Mouse (Mus musculus): ENCODE data around the gene E130308A19Rik. TPM values are rescaled to one million over a fixed set of nuclear protein-coding genes. Genes with fewer than 3 reads are reported as not detected.

E130308A19Rik gene
- polyA plus RNA-seq, 1 experiment from 2014 or later, result 13.7 TPM

DNA sequence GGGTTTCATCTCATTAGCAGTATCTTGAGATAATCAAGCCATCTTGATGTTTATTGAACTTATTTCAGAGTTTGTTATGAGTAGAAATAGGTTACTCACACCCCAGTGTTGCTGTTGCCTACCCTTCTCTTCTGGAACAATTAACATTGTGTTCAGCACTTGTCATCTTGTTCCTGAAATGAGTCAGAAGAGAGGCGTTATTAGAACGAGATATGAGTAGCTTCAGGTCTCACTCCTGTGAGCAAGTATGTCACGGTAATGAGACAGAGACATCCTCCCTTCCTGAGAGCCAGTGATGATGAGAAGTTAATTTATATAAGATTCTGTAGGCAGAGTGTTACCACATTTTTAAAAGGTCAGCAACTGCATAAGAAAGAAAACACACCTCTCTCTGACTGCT lies 56.5 kb downstream of the E130308A19Rik start:
- DNase-seq (ENCODE audit: low spot score), result no peak

DNA sequence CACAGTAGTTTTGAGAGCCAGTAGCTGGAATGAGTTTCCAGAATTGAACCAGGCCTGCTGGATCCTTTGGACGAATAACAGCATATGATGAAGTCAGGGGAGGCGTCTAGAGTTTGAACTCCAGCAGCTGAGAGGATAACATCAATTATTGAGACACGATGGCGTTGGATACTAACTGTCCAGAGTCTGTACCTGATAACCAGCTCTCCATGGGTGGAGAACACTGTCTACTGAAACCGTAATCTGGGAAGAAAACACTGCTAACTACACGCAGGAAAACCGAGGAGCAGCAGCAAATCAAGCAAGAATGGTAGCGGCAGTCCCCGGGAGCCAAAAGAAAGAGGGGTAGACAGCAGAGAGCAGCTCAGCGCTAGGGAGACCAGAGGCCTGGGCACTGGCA lies 56.9 kb downstream of the E130308A19Rik start:
- no peak for DNase-seq (ENCODE audit: low spot score)

DNA sequence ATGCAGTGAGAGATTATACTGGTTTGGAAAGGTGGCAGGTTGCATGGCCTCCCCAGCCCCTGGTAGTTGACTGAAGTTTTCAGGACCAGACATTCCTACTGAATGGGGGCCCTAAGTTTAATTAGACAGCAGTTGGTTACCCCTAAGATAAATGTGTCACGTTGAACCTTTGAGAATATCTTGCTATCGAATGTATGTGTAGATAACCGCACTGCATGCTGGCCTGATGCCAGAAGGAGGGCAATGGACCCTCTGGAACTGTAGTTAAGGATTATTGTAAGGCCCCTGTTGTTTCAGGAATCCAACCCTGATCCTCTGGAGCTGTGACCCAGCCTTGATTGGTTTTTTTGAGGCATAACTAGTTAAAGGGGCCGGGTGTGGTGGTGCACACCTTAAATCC lies 58.3 kb downstream of the E130308A19Rik start:
- no peak for DNase-seq (ENCODE audit: low spot score)

DNA sequence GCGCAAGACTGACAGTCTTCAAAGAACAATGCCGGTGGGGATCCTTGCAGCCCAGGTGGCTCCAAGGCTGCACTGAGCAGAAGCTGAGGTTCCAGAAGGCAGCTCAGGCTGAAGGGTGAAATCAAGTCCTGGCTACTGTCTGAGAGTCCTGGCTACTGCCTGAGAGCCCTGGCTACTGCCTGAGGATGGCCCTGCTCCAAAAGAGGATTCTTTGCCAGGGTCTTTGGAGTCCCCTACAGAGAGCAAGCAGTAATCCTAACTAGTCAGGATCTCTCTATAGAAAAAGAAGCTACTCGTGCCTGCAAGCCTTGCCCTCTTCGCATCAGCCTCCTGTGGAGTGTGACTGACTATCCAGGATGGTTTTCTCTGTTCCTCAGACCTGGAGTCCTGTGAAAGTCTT lies 60.7 kb downstream of the E130308A19Rik start:
- no peak for DNase-seq (ENCODE audit: low spot score)

DNA sequence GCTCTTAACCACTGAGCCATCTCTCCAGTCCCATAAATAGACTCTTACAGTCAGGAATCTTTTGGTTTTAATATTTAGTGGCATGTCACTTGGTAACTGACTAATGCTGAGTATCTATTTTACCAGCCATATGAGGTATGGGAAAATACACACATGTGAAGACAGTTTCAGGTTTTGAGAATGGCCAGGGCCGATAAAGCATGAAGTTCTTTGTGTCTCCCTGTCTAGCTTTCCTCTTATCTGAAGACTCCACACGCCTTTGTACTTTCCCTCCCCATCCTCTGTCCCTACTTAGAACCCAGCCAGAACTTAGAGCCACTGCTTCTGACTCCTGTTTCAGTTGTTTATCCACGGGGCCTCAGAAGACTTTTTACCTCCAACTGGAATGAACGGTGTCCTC lies 63.0 kb downstream of the E130308A19Rik start:
- DNase-seq (ENCODE audit: low spot score), result no peak

DNA sequence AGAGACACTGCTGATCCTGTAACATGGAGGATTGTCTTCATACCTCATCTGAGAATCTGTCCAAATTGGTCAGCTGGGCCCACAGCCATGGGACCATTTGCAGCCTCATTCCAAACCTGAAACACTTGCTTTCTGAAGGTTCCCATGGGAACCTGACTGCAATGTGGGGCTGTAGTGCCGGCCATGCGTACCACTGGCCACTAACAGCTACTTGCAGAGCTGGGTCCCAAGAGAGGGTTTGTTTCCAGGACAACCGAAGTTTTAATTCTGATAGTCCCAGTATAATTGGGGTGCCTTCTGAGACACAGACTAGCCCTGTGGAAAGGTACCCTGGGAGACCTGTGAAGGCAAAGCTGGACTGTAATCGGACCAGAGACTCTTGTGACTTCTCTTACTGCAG lies 64.1 kb downstream of the E130308A19Rik start:
- DNase-seq (ENCODE audit: low spot score), result no peak

DNA sequence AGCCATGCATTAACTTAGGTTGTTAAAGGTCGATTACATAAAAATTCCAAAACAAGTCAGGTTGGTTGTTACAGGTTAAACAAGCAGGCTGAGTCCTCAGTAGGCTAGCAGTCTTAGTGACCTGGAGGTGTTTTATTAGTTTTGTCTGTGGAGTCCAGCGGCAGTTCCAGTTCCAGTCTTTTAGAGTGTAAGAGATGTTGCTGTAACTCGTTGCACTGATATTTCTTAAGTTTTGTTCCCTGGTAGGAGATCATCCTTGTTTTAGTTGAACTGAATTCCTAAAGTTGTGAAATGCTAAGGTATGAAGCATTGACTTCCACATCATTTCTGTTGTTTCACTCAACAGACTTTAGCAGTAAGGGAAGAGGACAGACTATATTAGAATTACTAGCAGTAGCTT lies 70.8 kb downstream of the E130308A19Rik start:
- no peak for DNase-seq (ENCODE audit: low spot score)

DNA sequence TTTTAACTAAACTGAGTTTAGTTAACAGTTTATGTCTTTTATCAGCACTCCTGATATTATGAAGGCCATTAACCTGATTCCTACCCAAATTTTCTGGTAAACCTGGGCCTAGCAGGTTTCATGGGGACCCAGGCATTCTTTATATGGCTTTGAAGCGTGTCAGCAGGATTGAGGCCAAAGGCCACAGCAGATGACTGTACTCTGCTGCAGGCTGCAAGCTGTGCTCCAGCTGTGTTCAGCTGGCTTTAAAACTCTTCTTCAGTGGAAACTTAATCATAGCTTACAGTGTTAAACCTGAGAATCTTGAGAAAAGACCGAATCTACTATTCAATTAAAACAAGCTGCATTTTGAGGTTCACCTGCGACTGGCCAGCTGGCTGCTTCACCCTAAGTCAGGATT lies 71.9 kb downstream of the E130308A19Rik start:
- no peak for DNase-seq (ENCODE audit: low spot score)

DNA sequence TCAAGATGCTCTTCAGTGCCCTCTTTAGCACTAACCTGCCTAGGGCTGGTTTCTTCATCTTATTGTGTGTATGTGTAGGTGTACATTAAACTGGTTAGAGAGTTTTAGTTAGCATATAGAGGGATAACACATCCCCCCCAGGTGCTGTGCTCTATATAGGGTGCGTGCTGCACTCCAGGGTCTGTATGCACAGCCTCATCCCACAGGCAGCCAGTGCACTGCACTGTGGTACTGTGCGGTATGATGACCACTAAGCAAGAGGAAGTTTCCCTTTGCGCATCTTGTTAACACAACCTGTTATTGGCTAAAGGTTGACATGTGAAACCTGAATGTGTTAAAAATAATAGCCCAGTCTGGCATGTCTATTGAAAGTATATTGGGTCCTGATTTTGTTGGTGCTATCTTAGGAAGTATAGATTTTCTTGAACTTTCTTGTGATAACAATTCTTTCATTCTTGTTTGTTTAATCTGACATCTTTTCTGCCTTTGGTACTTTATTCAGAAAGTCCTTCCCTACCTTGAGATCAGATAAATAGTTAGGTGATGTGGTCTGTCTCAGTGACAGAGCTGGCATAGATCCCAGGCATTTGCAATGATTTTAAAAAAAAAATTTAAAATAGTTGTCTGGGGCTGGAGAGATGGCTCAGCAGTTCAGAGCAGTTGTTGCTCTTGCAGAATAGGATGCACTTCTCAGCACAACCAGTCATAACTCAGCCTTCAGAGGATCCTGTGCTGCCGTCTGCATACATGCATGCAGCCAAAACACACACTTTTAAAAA lies 73.2 kb downstream of the E130308A19Rik start:
- DNase-seq (ENCODE audit: low spot score), result no peak

DNA sequence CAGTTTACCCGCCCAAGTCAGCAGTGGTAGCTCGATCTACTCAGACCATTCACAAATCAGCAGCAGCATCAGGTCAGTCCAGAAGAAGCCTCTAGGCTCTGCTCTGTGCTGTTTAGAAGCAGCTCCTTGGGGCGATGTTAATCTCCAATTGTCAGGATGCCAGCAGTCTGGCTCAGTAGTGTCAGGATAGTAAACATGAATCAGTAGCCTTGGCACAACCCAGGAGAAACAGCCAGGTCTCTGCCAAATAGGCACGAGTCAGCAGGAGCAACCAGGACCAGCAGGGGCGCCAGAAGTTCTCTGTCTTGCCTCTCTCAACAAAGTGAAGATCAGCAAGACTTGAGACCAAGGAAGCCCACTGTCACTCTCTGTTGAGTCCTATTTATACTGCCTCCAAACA lies 83.3 kb downstream of the E130308A19Rik start:
- DNase-seq (ENCODE audit: low spot score), result no peak

DNA sequence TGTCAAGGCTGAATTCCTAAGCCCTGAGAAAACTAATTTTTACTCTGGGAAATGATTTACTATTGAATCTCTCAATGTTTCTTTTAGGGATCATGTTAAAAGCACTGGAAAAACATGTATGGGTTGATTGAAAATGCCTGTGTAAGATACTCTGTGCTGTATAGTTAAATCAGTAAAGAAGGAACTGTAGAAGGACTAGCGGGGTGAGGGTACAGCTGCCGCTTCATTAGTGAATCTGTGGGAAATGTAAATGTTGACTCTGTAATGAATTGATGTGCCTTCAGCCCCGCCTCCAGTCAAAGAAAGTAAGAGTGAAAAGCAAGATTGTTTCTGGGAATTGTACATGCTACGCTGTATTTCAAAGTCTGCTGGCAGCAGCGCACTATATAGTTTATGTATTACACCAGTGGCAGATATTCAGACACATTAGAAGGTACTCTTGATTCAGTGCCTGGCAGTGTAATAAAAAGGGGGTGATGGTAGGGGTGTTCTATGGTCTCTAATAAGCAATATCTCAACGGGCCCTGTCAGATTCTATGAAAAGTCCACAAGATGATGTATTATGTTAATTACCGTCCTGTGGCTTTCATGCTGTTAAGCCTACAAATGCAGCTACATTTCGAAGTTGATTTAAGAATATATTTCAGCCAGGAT lies 84.9 kb downstream of the E130308A19Rik start:
- DNase-seq (ENCODE audit: low spot score), result no peak

DNA sequence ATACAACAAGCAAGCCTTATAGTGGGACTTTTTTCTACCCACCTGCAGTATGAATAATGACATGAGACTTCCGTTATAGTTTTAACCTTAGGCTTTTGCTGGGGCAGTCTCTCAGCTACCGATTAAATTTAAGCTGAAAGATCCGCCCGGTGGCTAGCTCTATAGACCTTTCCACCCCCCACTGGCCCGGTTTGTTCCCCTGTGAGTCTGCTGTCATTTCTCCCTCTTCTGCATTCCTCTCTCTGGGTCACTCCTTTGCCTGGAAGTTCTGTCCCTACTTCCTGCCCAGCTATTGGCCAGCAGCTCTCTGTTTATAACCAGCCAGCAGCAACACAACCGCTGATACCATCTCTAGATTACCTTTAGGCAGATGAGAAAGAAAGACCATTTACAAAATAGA lies 86.4 kb downstream of the E130308A19Rik start:
- no peak for DNase-seq (ENCODE audit: low spot score)

DNA sequence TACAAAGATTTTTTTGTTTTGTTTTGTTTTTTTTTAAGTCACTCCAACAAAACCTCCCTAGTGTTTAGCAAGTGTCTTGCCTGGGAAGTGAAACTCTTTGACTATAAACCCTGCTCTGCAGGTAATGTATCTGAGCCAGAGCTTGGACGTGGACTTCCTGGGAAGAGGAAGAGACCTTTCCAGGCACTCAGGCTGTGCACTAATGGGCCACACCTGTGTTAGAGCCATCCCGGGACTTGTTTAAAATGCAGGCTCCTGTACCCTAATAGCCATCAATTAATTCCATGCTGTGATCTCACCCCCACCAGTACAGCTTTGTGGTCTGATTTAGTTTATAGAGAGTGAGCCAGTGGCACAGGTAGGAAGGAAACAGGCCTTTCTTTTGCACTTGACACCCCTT lies 86.9 kb downstream of the E130308A19Rik start:
- DNase-seq (ENCODE audit: low spot score), result no peak

DNA sequence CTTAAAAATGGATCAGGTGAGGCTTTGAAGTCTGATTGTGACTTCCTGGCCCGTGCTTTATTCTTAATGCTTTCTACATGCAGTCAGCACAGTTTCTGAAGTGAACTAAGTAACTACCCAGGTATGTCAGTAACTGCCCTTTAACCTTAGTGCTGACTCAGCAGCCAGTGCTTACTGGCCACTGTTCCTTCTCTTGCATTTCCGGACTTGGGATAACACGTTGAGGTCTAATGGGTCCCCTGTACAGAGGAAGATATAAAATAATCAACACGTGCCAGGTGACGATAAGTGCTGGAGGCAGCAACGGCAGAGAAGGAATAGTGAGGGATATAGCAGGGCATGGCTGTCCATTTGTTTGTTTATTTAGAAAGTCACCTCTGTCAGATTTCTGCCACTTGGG lies 88.5 kb downstream of the E130308A19Rik start:
- DNase-seq (ENCODE audit: low spot score), result no peak

DNA sequence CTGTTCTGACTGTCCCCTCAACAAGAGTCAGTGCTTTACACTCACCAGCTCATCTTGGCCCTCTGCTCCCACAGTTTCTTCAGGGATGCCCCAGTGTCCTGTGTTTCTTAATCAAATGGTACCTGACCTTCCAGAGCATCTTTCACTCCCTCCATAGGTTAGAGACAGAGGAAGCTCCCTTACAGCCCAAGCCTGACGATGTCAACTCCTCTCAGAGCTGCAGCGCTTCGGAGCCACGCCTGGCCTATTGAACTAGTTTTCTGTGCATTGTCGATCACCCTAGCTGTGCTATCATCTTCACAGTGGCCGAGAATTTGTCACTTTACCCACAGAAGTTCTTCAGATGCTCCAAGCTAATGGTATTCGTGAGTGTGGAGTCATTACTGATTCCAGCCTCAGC lies 88.9 kb downstream of the E130308A19Rik start:
- DNase-seq (ENCODE audit: low spot score), result no peak

DNA sequence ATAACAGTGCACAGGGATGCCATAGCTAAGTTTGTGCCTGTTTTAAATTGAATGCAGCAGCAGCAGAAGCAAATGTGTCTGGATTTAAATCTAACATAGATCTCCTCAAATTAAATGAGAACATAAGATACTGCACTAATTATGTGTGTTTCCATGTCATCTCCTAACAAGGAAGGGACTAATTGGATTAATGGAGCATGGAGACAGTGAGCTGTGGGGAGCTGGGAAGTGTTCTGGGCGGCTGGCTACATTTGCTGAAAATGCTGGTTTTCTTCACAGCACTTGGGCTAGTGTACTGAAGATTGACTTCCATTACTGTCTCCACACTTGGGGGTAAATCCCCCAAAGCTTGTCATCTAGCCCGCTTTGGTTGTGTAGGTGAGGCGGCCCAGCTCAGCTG lies 89.5 kb downstream of the E130308A19Rik start:
- no peak for DNase-seq (ENCODE audit: low spot score)

DNA sequence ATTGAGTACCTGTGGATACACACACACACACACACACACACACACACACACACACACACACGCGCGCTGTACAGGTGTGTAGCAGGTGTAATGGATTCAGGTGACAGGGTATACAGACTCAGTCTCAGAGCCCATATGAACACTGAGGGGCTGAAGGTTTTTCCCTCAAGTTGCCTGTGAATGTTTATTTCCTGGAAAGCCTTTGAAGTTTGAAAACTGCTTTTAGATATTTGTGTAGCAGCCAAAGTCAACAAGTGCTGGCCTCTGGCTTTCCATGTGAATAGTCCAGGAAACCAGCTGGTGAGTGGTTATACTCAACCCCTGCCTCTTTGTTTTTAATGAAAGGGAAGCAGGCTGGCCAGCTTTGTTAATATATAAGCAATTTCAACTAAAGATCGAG lies 91.3 kb downstream of the E130308A19Rik start:
- no peak for DNase-seq (ENCODE audit: low spot score)

DNA sequence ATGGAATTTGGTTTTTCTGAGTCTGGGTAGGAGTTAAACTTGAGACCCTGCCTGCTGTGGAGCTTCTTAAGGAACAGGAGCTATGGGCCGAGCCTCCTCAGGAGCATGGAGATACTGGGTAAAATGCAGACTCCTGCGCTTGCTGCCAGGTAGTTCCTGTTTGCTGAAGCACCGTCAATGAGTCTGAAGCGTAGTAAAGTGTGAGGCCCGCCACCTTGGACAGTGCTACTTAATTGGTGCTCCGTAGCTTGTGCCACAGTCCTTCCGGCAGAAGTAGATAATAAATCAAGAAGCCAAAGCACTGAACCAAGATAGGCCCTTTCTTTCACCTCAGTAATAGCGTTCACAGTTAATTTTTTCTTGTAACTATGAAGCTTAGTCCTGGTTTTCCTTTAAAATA lies 92.5 kb downstream of the E130308A19Rik start:
- no peak for DNase-seq (ENCODE audit: low spot score)

DNA sequence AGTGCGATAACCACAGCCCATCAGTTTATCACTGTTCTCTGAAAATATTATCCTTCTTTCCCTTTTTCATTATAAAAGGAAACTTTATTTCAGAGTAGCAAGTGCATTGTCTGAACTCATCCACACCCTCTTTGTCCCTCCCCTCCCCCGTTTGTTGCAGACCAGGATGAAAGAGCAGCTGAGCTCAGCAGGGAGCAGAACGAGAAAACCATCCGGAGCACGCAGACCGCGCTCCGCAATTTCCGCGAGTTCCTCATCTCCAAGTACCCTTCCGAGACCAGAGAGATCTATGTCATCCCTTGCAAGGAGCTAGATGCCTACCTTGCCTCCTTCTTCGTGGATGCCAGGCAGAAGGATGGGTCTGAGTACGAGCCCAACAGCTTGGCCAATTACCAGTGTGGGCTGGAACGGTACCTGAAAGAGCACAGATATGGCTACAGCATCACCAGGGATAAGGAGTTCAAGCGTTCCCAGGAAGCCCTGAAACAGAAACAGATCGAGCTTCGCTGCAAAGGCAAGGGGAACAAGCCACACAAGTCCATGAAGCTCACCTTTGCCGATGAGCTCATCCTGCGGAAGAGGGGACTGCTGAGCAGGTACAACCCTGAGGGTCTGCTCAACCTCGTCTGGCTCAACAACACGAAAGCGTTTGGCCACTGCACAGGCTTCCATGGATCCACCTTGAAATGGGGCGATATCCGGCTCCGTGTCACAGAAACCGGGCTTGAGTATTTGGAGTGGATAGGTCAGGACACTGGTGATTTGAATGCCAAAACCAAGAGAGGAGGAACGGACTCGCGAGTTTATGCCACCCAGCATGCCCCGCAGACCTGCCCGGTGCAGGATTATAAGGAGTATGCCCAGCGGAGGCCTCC lies 93.7 kb downstream of the E130308A19Rik start:
- DNase-seq (ENCODE audit: low spot score), result no peak

DNA sequence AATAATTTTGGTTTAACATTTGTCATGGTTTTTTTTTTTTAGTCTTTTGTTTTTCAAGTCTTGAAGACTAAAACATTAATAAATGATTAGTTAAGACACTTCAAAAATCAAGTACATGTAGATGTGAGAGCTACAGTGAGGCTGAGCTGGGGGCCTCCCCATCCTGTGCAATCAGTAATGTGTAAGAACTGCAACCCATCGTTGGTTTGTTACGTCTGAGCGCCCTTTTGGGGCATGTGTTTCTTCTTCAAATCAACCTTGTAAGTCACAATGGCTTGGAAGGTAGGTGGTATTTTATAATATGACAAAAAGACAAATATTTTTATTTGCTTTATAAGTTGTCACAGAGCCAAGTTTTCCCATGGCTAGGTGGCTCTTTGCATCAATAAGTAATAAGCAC lies 95.8 kb downstream of the E130308A19Rik start:
- no peak for DNase-seq (ENCODE audit: low spot score)

DNA sequence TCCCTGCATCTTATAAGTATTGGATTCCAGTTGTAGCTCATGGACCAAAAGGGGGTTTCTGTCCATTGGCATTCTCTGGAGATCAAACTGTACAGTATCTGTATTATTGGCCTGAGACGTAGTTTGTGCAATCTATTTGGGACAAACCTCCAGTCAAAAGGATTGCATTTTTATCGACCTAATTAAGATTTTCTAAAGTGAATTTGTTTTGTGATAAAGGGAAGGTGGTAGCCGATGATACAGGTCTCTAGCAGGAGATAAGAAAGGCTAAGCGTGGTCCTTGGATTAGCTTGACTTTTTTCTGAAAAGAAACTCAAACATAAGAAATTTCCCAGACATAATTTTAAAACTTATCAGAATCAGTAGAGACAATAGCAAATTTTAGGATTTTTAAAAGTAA lies 99.6 kb downstream of the E130308A19Rik start:
- DNase-seq (ENCODE audit: low spot score), result no peak

DNA sequence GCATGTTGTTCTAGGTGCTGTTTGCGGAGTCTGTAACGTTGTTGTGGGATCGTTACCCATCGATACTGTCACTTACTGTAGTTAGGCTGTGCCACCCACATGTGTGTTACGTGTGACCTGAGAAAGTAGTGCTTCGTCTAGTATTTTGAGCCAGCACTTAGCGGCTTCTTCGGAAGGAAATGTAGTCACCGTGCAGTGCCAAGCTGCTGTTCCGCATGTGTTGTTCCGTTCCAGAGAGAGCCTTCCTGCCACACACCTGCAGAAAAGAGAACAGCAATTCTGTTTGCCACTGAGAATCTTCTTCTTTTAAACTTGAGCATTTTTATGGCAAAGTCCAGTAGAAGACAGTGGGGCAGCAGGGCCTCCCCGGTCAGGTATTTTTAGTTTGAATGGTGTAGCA lies 100.5 kb downstream of the E130308A19Rik start:
- no peak for DNase-seq (ENCODE audit: low spot score)

Data from thymus, postnatal 0 days (tissue).